Mouse (Mus musculus): ENCODE measurements around the gene Slc25a44. TPM values are rescaled to one million over a fixed set of nuclear protein-coding genes. Genes with fewer than 3 reads are reported as not detected.

Slc25a44 gene
- total RNA-seq, 2 experiments from 2014 or later, result 68.6 to 69.1 TPM

- no peak for DNase-seq
Measured at GRCm38 (mm10) chr3:88365705-88366361, 59.1 kb downstream of the Slc25a44 start.

DNA sequence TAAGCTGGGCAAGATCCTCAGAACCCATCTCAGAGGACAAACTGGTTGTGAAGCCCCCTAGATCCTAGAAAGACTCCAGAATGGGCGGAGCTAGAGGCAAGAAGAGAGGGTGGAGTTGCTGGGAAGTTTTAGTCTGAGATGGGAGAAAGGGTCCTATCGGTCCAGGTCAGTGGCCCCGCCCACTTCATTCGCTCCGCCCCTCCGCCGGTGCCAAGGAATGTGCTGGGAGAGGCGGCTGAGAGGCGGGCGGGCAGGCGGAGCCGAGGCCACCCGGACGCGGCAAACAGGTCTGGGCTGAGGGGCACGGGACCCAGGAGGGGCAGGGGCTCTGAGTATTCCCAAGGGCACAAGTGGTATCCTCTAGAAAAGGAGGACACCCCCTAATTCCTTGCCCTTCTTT is 60.6 kb downstream of the Slc25a44 start, which contains the start of gene Paqr6:
TSS of gene Paqr6 (plus strand) at position 248 of the 400 bp plus-strand sequence.
- DNase-seq, result peak; percentile 44 to 49

- peak; percentile 40 to 63 for DNase-seq
Measured at GRCm38 (mm10) chr3:88363700-88364099, 61.2 kb downstream of the Slc25a44 start.

DNA sequence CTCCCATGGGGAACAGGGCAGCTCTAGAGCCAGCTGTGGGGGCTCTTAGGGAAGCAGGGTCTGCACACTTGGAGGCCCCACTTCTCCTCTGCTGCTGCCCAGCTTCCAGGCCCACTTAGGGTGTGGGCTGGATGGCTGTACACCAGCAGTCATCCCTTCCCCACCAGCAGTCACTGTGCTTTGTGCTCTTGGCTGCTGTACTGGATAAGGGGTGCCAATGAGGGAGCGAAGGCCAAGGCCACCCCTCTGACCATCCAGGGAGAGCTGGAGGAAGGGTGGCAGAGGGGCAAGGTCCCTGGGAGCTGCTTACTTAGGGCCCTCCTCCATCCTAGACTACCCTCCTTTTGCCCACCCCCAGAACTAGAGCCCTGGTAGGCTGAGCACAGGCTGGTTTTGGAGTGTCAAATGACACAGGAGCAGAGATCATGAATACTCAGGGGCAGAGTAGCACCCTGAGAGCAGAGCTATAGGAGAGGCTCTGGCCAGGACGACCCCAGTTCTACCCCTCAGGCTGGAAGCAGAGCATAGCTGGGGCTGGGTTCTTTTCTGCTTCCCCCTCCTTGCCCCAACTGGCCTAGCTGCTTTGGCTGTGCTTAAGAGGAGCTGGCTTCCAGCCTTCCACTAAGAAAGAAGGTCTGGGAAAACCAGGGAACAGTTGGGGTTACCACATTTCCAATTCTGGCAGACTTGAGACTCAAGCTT is 63.2 kb downstream of the Slc25a44 start:
- DNase-seq, result peak in 1 of 2 experiments; percentile 41

- no peak for DNase-seq
Measured at GRCm38 (mm10) chr3:88361096-88361495, 63.8 kb downstream of the Slc25a44 start.

Small RNAs within 50 kb of the gene (microRNA-seq; reads per million reads assigned to microRNA genes)
- 0 reads per million in 2 experiments for gene Mir7011

Other genes with a start within 250 kb of the Slc25a44 start
- not detected for gene Rhbg, start 170.4 kb downstream of the Slc25a44 start, total RNA-seq (2021)
- under 1 TPM; 0.47 to 0.76 TPM for gene Gm38392, start 137.9 kb downstream of the Slc25a44 start, total RNA-seq (2021)
- 1 to 10 TPM; 5.0 to 5.3 TPM for gene Tsacc, start 128.1 kb downstream of the Slc25a44 start, total RNA-seq (2021)
- gene Cct3, start 128.0 kb downstream of the Slc25a44 start, total RNA-seq (2021), result 100 to 1,000 TPM; 185 to 188 TPM
- 10 to 100 TPM; 78.4 to 84.8 TPM for gene Glmp, start 100.1 kb downstream of the Slc25a44 start, total RNA-seq (2021)
- 1 to 10 TPM; 1.5 to 1.9 TPM for gene Tmem79, start 89.0 kb downstream of the Slc25a44 start, total RNA-seq (2021)
- gene Smg5, start 88.9 kb downstream of the Slc25a44 start, total RNA-seq (2021), result 10 to 100 TPM; 65.1 to 72.6 TPM
- 10 to 100 TPM; 13.6 to 14.2 TPM for gene Paqr6, start 60.6 kb downstream of the Slc25a44 start, total RNA-seq (2021)
- gene Bglap3, start 52.4 kb downstream of the Slc25a44 start, total RNA-seq (2021), result under 1 TPM in 1 of 2 experiments, not detected in 1; 0.63 TPM
- gene Bglap2, start 46.4 kb downstream of the Slc25a44 start, total RNA-seq (2021), result not detected
- not detected for gene Bglap, start 40.7 kb downstream of the Slc25a44 start, total RNA-seq (2021)
- 1 to 10 TPM; 5.3 to 6.3 TPM for gene Pmf1, start 14.8 kb downstream of the Slc25a44 start, total RNA-seq (2021)
- 10 to 100 TPM; 34.1 to 36.8 TPM for gene Sema4a, start 36.0 kb upstream of the Slc25a44 start, total RNA-seq (2021)
- 10 to 100 TPM; 32.6 to 34.3 TPM for gene Lmna, start 84.8 kb upstream of the Slc25a44 start, total RNA-seq (2021)
- gene Mex3a, start 107.3 kb upstream of the Slc25a44 start, total RNA-seq (2021), result 1 to 10 TPM; 4.0 to 4.4 TPM
- gene Rab25, start 123.2 kb upstream of the Slc25a44 start, total RNA-seq (2021), result under 1 TPM in 1 of 2 experiments, not detected in 1; 0.63 TPM
- gene Lamtor2, start 127.9 kb upstream of the Slc25a44 start, total RNA-seq (2021), result 100 to 1,000 TPM in 1 of 2 experiments, 10 to 100 TPM in 1; 91.0 to 111 TPM
- 100 to 1,000 TPM; 109 to 111 TPM for gene Ubqln4, start 128.6 kb upstream of the Slc25a44 start, total RNA-seq (2021)
- 10 to 100 TPM; 97.1 to 98.9 TPM for gene Ssr2, start 150.7 kb upstream of the Slc25a44 start, total RNA-seq (2021)
- gene Arhgef2, start 180.8 kb upstream of the Slc25a44 start, total RNA-seq (2021), result 100 to 1,000 TPM; 250 to 265 TPM
- gene Rxfp4, start 228.0 kb upstream of the Slc25a44 start, total RNA-seq (2021), result not detected

Measured in layer of hippocampus, postnatal 36 days (tissue).